Mouse (Mus musculus): ENCODE measurements around the gene Hes2. TPM values are rescaled to one million over a fixed set of nuclear protein-coding genes. Genes with fewer than 3 reads are reported as not detected.

Hes2 gene
- total RNA-seq, 1 experiment: 0.58 TPM

DNA sequence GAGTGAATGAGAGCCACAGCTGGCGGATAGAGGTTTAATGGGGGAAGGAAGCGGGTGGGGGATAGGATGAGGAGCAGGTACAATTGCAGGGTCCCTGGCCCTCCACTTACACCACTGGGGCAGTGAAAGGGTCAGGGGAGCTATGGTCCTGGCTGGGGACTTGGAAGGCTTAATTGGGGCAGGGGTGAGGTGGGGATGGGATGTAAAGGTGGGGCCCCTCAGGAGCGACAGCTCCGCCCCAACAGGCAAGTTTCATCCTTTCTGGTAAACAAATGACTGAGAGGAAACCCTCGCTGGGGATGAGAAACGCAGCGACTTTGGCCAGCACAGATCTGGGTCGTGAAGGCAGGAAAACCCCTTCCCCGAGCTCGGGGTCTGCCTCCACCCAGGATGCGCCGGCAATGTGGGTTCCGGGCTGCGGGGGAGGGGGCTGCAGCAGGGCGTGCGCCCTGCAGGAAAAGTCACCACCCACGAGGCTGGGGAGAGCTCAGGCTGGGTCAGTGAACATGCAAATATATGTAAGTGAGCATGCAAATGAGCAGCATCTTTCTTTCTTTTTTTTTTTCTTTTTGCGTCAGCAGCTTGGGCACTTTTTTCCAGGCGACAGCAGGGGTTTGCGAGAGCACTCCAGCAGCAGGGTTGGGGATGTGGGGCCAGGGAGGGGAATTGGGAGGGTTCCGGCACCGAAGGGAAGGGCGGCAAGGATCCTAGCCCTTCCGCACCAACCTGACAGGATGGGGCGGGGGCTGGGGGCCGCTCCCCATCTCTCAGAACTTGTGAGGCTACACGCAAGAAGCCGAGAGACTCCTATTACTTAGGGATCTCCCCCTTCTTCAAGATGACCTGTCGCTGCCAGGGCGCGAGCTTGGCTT lies 38.1 kb upstream of the Hes2 start:
- no peaks in the 10 kb centered on the region for H3K36me3 ChIP-seq (ENCODE audit: control insufficient read depth, insufficient read depth, low read length, poor library complexity, severe bottlenecking)
- H3K27ac ChIP-seq (ENCODE audit: insufficient read depth, low read depth, low read length, poor library complexity, severe bottlenecking): no peak overlapping the region
- TF ChIP-seq ZNF384 (IDR thresholded peaks at IDR 0.05; ENCODE audit: low read depth, low read length) (peak; percentile 88), MAFK (IDR thresholded peaks at IDR 0.05; ENCODE audit: insufficient read depth, low read depth, low read length) (no peak), CHD2 (IDR thresholded peaks at IDR 0.05; ENCODE audit: low read depth, low read length) (no peak), ZC3H11A (IDR thresholded peaks at IDR 0.05; ENCODE audit: borderline replicate concordance, low read depth, low read length) (no peak), HCFC1 (IDR thresholded peaks at IDR 0.05; ENCODE audit: borderline replicate concordance, insufficient read depth, low read length) (no peak)
- H3K4me1 ChIP-seq (ENCODE audit: control insufficient read depth in 2 of 2, insufficient read depth in 2 of 2, low read length in 2 of 2, poor library complexity in 1 of 2): peaks cover 5 to 25% of the 10 kb centered on the region in 2 experiments; a peak in 3 of 4 replicates
- DNase-seq (ENCODE audit: low read depth, low spot score): no peak
- H3K4me3 ChIP-seq (ENCODE audit: insufficient read depth in 1 of 2, low read depth in 1 of 2, low read length in 2 of 2, poor library complexity in 1 of 2, severe bottlenecking in 1 of 2): peak overlapping the region; percentile 22 to 57
- H3K9me3 ChIP-seq (ENCODE audit: control insufficient read depth, insufficient read depth, low read depth, low read length): no peaks in the 10 kb centered on the region
- in situ Hi-C loops (cut with MboI; ENCODE audit: low sequenced_read_pairs in 2 of 2, unreplicated experiment in 2 of 2): no loop called here
- peak overlapping the region; percentile 27; the same call in 1 of the 2 replicates for H3K9ac ChIP-seq (ENCODE audit: insufficient read depth, low read depth, low read length, poor library complexity, severe bottlenecking)

DNA sequence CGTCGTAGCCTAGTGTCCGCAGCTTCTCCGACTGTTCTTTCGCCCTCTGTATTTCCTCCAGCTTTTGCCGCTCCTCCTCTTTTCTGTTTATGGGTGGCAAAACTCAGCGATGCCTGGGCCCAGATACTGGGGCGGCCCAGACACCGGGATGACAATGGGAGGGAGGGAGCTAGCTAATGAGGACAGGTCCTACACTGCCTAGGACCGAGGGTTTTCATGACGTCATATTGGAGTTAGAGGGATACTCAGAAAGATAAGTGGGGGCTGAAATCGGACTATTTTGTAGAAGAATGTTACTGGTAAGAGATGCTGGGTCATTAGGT lies 37.5 kb upstream of the Hes2 start:
- no peaks in the 10 kb centered on the region for H3K9me3 ChIP-seq (ENCODE audit: control insufficient read depth, insufficient read depth, low read depth, low read length)
- no peak for DNase-seq (ENCODE audit: low read depth, low spot score)
- in situ Hi-C loops (cut with MboI; ENCODE audit: low sequenced_read_pairs in 2 of 2, unreplicated experiment in 2 of 2): no loop called here
- TF ChIP-seq MAFK (IDR thresholded peaks at IDR 0.05; ENCODE audit: insufficient read depth, low read depth, low read length) (no peak), HCFC1 (IDR thresholded peaks at IDR 0.05; ENCODE audit: borderline replicate concordance, insufficient read depth, low read length) (no peak), ZC3H11A (IDR thresholded peaks at IDR 0.05; ENCODE audit: borderline replicate concordance, low read depth, low read length) (no peak), ZNF384 (IDR thresholded peaks at IDR 0.05; ENCODE audit: low read depth, low read length) (no peak), CHD2 (IDR thresholded peaks at IDR 0.05; ENCODE audit: low read depth, low read length) (no peak)
- peak overlapping the region; percentile 22 to 57 for H3K4me3 ChIP-seq (ENCODE audit: insufficient read depth in 1 of 2, low read depth in 1 of 2, low read length in 2 of 2, poor library complexity in 1 of 2, severe bottlenecking in 1 of 2)
- no peak overlapping the region for H3K27ac ChIP-seq (ENCODE audit: insufficient read depth, low read depth, low read length, poor library complexity, severe bottlenecking)
- H3K4me1 ChIP-seq (ENCODE audit: control insufficient read depth in 2 of 2, insufficient read depth in 2 of 2, low read length in 2 of 2, poor library complexity in 1 of 2): peaks cover 4 to 25% of the 10 kb centered on the region in 2 experiments; a peak in 3 of 4 replicates
- 0 out of 2 replicates have a peak overlapping the region, but pooled peaks have one; percentile 27 for H3K9ac ChIP-seq (ENCODE audit: insufficient read depth, low read depth, low read length, poor library complexity, severe bottlenecking)
- no peaks in the 10 kb centered on the region for H3K36me3 ChIP-seq (ENCODE audit: control insufficient read depth, insufficient read depth, low read length, poor library complexity, severe bottlenecking)

DNA sequence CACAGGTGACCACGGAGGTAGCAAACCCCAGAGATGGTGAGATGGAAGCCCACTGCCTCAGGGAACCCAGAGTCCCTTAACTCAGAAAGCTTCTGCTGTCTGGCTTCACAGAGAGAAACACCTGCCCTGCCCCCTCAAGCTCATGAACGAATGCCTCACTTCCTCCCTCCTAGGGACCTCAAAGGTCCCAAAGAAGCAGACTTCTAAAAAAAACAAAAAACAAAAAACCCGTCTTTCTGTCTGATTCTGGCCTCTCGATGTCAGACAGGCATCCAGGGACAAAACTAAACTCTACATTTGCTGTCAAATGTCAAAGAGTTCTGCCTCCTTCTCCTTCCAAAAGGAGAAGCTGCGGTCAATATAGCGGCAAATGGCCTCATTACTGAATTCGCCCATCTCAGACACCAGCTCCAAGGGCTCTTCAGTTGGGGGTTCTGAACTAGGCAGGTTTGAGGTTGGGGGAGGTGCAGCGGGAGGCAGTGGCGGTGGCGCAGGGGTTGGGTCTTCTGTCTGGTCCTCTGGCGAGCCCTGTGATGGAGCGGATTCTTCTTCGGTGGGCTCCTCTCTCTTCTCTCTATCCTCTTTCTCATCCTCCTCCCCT lies 34.2 kb upstream of the Hes2 start:
- no peak for DNase-seq (ENCODE audit: low read depth, low spot score)
- Histone ChIP-seq H3K36me3 (ENCODE audit: control insufficient read depth, insufficient read depth, low read length, poor library complexity, severe bottlenecking) (no peaks in the 10 kb centered on the region), H3K27ac (ENCODE audit: insufficient read depth, low read depth, low read length, poor library complexity, severe bottlenecking) (no peak overlapping the region), H3K9me3 (ENCODE audit: control insufficient read depth, insufficient read depth, low read depth, low read length) (no peaks in the 10 kb centered on the region), H3K4me3 (ENCODE audit: insufficient read depth in 1 of 2, low read depth in 1 of 2, low read length in 2 of 2, poor library complexity in 1 of 2, severe bottlenecking in 1 of 2) (no peak overlapping the region), H3K4me1 (ENCODE audit: control insufficient read depth in 2 of 2, insufficient read depth in 2 of 2, low read length in 2 of 2, poor library complexity in 1 of 2) (peaks cover 2 to 19% of the 10 kb centered on the region in 2 experiments; a peak in 3 of 4 replicates), H3K9ac (ENCODE audit: insufficient read depth, low read depth, low read length, poor library complexity, severe bottlenecking) (no peak overlapping the region)
- TF ChIP-seq ZNF384 (IDR thresholded peaks at IDR 0.05; ENCODE audit: low read depth, low read length) (no peak), HCFC1 (IDR thresholded peaks at IDR 0.05; ENCODE audit: borderline replicate concordance, insufficient read depth, low read length) (no peak), ZC3H11A (IDR thresholded peaks at IDR 0.05; ENCODE audit: borderline replicate concordance, low read depth, low read length) (no peak), MAFK (IDR thresholded peaks at IDR 0.05; ENCODE audit: insufficient read depth, low read depth, low read length) (no peak), CHD2 (IDR thresholded peaks at IDR 0.05; ENCODE audit: low read depth, low read length) (no peak)
- in situ Hi-C loops (cut with MboI; ENCODE audit: low sequenced_read_pairs in 2 of 2, unreplicated experiment in 2 of 2): no loop called here

DNA sequence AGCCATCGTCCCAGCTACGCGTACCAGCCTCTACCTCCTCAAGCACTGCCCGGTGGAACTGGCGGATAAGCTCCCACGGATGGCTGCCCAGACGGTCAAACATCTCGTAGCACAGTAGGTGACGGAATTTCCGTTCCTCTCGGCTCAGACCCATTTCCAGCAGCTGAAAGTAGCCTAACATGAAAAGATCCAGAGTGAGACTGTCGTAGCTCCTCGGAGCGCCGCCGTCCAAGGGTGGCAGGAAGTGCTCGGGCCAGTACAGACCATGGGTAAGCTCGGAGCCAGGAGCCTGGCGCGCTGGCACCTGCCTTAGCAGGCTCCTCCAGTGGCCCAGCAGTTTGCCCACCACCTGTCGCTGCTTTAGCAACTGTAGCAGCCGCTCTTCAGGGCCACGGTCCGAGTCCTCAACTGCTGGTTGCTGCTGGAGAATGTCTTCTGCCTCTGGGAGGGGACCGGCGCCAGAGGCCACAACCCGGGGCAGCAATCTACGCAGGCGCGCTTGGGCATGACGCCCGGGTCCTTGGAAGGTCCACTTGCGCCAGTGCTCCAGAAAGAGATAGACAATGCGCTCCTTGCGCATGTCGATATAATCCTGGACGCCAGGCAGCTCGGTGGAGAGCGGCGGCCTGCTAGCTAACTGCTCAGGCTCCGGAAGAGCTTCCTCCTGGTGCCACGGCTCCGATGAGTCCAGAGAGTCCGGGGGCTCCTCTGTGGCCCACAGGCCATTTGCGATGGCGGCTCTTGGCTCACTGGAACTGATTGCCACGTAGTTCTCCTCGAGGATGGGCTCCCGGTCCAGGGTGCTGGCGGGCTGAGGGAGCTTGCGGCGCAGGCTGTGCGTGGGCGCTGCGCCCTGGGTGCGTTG lies 33.3 kb upstream of the Hes2 start:
- no peak for TF ChIP-seq CHD2 (IDR thresholded peaks at IDR 0.05; ENCODE audit: low read depth, low read length)
- TF ChIP-seq MAFK (IDR thresholded peaks at IDR 0.05; ENCODE audit: insufficient read depth, low read depth, low read length): no peak
- TF ChIP-seq HCFC1 (IDR thresholded peaks at IDR 0.05; ENCODE audit: borderline replicate concordance, insufficient read depth, low read length): no peak
- no peak for TF ChIP-seq ZC3H11A (IDR thresholded peaks at IDR 0.05; ENCODE audit: borderline replicate concordance, low read depth, low read length)
- no peak for TF ChIP-seq ZNF384 (IDR thresholded peaks at IDR 0.05; ENCODE audit: low read depth, low read length)
- Histone ChIP-seq H3K9me3 (ENCODE audit: control insufficient read depth, insufficient read depth, low read depth, low read length) (no peaks in the 10 kb centered on the region), H3K9ac (ENCODE audit: insufficient read depth, low read depth, low read length, poor library complexity, severe bottlenecking) (peak overlapping the region; percentile 17; the same call in 1 of the 2 replicates), H3K4me3 (ENCODE audit: insufficient read depth in 1 of 2, low read depth in 1 of 2, low read length in 2 of 2, poor library complexity in 1 of 2, severe bottlenecking in 1 of 2) (peak overlapping the region; percentile 22 to 51; a peak in 3 of 4 replicates), H3K4me1 (ENCODE audit: control insufficient read depth in 2 of 2, insufficient read depth in 2 of 2, low read length in 2 of 2, poor library complexity in 1 of 2) (peaks cover 2 to 18% of the 10 kb centered on the region in 2 experiments; a peak in 3 of 4 replicates), H3K27ac (ENCODE audit: insufficient read depth, low read depth, low read length, poor library complexity, severe bottlenecking) (no peak overlapping the region), H3K36me3 (ENCODE audit: control insufficient read depth, insufficient read depth, low read length, poor library complexity, severe bottlenecking) (no peaks in the 10 kb centered on the region)
- in situ Hi-C loops (cut with MboI; ENCODE audit: low sequenced_read_pairs in 2 of 2, unreplicated experiment in 2 of 2): no loop called here
- DNase-seq (ENCODE audit: low read depth, low spot score): no peak

Measured in ES-E14 (cell line).